Mouse (Mus musculus): Measurements from ENCODE around the gene Kirrel.

Gene Kirrel

GRCm38 (mm10) chr3:87167621-87168020, 6.9 kb downstream of the Kirrel start:
- DNase-seq (ENCODE audit: low read depth, low spot score), result no peak

DNA sequence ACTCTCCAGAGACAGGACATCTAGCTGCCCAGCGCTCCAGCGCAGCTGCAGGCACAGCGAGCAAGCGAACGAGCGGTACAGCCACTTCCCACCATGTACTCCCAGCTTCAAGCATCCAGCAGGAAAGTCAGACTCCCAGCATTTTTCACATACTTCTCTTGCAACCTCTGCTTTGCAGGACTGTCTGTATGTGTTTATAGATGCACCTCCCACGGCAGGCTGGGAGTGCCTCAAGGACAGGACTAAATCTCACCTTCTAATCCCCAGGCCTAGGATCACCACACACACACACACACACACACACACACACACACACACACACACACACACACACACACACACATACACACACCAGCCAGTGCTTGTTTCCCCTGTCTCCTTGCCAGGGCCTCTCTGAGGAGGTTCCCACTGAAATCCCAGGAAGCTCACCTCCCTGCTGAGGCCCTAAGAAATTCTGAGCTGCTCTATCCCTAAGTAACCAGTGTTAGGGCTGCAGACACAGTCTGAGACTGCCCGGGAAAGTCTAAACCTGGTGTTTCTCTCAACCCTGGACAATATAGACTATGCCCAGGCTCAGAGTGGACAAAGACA, 9.2 kb downstream of the Kirrel start:
- DNase-seq (ENCODE audit: low read depth, low spot score), result no peak

- DNase-seq (ENCODE audit: low read depth, low spot score), result no peak
These were observed 10.3 kb downstream of the Kirrel start for GRCm38 (mm10) chr3:87164099-87164815.

GRCm38 (mm10) chr3:87163116-87163515, 11.4 kb downstream of the Kirrel start:
- DNase-seq (ENCODE audit: low read depth, low spot score), result no peak

- no peak for DNase-seq (ENCODE audit: low read depth, low spot score)
These were observed 12.2 kb downstream of the Kirrel start for GRCm38 (mm10) chr3:87162380-87162779.

DNA sequence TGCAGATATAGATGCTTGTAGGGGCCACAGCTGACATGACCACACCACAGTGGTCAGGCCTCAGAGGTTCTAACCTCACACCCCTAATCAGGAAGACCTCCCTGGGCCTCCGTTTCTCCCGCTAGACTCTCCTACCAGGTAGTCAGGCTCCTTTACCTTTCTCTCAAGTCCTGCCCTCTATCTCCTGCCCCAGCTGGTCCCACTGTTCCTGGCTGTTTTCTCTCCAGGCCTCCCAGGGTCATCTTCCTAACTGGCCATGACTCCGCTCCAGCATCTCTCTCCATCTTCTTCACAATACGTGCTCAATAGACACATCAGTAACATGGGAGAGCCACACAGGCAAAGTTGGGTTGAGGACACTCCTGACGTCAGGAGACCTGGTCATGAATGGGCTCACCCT, 12.9 kb downstream of the Kirrel start:
- DNase-seq (ENCODE audit: low read depth, low spot score), result no peak

DNA sequence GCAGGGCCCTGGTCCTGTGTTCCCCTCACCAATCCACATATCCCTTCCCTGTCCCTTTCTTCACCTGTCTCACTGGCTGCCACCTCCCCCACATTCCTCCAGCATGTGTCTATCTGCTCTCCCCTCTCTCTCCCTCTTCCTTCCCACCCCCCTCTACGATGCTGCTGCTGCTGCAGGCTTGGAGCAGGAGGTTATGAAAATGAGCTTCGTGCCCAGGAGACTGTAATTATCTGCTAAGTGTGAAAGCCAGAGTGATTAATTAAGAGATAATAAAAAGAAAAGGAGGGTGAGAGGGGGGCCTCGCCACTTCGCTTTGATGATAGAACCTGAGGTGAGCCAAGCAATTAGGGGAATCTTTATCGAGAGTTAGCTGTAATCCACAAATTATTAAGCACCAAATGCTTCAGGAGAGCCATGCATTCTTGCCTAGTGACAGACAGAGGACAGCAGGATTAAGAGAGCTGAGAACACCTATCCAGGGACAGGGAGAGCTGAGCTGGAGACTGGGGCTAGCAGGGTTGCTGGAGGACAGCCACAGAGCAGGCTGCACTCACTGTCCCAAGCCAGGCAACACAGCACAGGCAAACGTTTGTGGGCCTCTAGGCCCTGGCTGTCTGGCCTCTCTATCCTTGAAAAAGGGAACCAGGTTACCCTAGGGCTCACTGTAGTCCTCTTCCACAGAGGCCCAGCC, 13.6 kb downstream of the Kirrel start:
- DNase-seq (ENCODE audit: low read depth, low spot score), result no peak

DNA sequence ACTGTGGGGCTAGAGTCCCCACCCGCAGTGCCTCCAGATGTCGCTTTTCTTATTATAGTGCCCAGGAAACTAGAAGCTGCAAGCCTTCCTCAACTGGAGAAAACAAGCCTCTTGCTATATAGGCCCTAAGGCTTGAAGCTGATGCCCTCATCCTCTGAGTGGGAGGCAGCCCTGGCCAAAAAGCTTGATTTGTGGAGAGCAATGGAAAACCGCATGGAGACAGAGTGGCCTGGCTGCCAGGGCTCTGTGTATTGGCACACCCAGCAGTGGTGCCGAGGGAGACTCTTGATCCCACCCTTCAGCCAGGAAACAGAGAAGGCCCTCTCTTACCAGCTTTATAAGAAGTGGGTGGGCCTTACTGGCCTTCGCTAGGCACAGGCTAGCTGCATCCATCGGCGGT, 15.4 kb downstream of the Kirrel start:
- no peak for DNase-seq (ENCODE audit: low read depth, low spot score)

GRCm38 (mm10) chr3:87157767-87158291, 16.7 kb downstream of the Kirrel start:
- DNase-seq (ENCODE audit: low read depth, low spot score), result no peak

- DNase-seq (ENCODE audit: low read depth, low spot score), result no peak
These were observed 17.2 kb downstream of the Kirrel start for GRCm38 (mm10) chr3:87157297-87157696.

DNA sequence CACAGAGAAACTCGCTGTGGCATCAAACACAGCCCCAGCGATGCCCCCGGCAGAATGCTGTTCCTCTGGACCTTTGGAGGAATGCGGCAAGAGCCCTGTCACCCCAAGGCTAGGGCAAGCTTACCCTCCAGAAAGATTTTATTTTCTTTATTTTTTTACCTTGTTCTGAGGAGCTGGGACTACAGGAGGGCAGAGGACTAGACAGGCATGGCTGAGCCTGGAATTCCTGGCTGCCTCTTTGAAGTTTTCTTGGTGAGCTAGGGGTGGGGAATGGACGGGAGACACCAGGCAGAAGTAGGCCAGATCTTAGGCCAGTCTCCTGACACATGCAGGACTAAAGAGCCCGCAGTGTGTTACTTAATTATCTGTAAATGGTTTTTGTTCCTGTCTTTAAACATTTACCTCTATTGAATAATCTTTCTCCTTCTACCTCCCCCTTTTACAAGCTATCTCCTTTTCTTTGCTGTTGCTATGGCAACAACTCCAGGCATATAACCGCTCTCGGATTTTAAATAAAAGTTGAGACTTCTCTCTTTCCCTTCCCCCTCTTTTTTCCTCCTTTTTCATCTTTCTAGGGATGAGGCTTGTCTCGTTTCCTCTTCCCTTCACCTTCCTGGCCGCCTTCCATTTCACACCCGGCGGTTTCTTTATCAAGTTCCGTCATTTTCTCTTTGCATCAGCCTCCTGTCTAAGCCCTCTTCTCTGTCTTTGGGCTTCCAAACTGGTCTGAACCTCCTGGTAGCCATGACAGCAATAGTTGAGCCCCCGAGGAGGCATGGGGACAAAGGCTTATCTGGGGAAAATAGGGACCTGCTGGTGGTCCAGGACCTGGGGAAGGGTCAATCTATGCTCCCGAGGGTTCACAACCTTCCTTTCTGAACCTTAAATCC, 19.9 kb downstream of the Kirrel start:
- DNase-seq (ENCODE audit: low read depth, low spot score), result no peak

DNA sequence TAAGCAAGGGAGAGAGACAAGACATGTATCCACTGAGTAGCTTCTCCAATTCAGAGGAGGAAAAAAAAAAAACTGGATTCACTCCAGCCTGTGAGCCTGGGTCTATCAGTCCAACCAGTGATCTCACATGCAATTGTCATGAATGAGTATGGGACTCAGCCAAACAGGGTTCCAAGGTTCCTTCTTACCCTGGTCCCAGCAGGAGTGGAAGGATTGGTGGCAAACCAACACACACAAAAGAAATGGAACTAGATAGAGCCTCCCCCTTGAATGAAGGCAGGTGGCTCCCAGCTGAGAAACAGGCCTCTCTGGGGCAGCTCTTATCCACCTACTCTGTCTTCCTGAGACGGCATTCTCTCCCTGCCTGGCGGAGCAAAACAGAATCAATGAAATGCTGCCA, 21.5 kb downstream of the Kirrel start:
- no peak for DNase-seq (ENCODE audit: low read depth, low spot score)

- DNase-seq (ENCODE audit: low read depth, low spot score), result no peak
These were observed 22.3 kb downstream of the Kirrel start for GRCm38 (mm10) chr3:87152111-87152738.

DNA sequence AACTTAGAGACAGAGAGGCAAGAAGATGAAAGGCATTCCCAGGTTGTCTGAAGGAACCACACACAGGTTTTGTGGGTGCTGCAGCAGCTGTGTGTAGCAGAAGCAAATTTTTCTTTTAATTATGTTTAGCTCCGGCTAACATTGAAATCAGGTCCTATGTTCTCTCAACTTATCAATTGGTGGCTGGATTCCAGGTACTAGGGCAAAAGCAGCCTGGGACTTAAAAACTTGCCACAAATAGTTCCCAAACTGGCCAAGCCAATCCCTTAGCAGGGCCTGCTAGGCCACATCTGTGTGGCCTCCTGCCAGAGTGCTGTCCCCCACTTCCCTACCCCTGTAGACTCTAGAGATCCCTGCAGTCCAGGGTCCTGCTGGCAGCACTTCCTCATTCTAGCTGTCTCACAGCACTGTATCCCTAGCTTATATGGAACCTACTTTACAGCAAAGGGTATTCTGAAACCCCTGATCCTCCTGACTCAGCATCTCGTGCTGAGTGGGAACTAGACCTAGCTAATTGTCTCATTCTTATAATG, 23.2 kb downstream of the Kirrel start:
- DNase-seq (ENCODE audit: low read depth, low spot score), result no peak

DNA sequence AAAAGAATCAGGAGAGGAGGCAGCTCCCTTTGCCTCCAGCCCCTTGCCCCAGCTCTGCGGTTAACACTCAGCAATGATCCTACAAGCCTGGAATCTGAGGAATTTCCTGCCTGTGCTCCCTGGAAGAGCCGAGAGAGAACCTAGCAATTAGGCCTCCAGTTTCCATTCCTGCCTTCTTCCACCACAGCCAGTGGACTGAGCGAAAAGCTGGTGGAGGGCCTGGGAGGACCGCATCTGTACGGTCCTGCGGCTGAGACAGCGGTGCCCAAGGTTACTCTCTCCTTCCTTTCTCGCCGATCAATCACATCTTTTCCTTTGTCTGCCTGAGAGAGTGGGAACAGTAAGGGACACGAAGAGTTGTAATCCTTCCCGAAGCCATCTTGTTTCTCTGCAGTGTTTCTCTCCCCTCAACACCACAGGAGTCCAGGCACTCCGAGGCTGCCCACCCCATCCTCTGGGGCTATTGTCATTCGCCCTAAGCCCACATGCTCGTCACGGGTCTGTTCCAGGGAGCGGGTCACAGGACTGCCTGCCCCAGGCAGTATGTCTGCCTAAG, 23.8 kb downstream of the Kirrel start:
- DNase-seq (ENCODE audit: low read depth, low spot score), result no peak

DNA sequence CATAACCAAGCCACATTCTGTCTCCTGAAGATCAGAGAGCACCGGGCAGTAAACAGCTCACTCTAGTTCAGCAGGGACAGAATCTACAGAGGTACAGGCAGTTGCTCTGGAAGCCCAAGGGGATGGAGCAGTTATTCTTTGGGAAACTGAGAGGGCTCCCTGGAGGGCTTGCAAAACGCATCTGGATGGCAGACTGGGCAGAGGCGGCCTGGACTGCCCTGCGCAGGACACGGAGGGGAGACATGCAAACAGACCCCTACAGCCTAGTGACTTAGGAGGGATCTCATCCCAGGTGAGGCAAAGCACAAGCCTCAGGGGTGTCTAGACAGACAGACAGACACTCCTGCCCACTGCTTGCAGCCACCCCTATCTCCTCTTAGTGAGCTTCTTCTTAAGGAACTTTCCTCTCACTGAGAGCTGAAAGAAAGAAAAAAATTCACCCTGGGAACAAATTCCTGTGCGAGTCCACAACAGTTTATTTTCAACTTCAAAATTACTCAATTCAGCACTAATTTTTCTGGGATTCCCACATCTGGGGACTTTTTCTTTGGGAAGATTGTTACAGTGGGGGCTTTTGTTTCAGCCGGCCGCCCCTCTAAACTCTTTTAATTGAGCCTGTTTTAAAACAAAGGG, 24.4 kb downstream of the Kirrel start:
- DNase-seq (ENCODE audit: low read depth, low spot score), result no peak

DNA sequence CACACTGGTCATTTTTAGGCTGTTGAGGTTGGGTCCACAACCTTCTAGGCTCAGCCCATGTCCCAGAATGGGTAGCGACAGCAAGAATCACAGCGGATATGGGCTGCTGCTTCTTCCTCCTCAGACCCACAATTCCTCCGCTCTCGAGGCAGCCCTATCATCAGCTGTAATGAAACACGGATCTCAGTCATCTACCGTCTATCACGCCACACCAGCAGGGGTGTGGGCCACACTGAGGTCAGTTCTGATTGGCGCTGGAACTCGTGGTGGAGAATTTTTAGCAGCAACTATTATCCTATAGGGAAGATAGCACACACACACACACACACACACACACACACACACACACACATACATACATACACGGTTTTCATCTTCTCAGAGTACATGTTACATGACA, 25.1 kb downstream of the Kirrel start:
- no peak for DNase-seq (ENCODE audit: low read depth, low spot score)

- no peak for DNase-seq (ENCODE audit: low read depth, low spot score)
These were observed 29.9 kb downstream of the Kirrel start for GRCm38 (mm10) chr3:87144476-87145240.

DNA sequence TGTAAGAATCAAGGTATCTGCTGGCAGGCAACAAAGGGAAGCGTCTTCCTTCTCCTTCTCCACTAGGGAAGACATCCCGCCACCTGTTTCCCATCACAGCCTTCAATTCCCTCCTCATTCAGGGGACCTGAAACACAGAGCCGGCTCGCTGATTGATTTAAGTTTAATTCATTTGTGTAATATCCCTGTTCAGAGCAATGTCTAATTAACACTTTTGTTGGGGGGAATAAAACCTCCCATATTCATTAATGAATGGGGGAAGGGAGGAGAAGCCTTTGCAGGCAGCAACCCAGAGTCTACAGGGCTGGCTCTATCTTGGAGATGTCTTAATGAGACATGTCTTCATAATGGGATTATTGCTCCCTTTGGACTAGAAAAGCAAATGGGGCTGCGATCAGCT, 34.3 kb downstream of the Kirrel start:
- no peak for DNase-seq (ENCODE audit: low read depth, low spot score)
